Mouse (Mus musculus) lung, postnatal 0 days (tissue): Measurements from ENCODE around the gene Gdi1.

Experiments used
- CTCF ChIP-seq: IDR thresholded peaks from 2 replicates; pipeline ENCODE4 v1.5.1; 2016; ENCODE audit warnings: antibody characterized with exemption, mild to moderate bottlenecking
- EP300 ChIP-seq: IDR thresholded peaks from 2 replicates; pipeline ENCODE4 v1.6.1; 2016; ENCODE audit warnings: antibody characterized with exemption, mild to moderate bottlenecking, control low read depth

- TF ChIP-seq CTCF (no peak), EP300 (no peak)
These were observed 35.1 kb upstream of the Gdi1 start for GRCm38 (mm10) chrX:74269736-74270061.
